Mouse (Mus musculus) thymus, postnatal 14 days (tissue): ENCODE results near the gene Phb.

Source experiments
- DNase-seq: peaks from one replicate; pipeline ENCODE4 v3.0.0; 2021

The Phb gene

DNA sequence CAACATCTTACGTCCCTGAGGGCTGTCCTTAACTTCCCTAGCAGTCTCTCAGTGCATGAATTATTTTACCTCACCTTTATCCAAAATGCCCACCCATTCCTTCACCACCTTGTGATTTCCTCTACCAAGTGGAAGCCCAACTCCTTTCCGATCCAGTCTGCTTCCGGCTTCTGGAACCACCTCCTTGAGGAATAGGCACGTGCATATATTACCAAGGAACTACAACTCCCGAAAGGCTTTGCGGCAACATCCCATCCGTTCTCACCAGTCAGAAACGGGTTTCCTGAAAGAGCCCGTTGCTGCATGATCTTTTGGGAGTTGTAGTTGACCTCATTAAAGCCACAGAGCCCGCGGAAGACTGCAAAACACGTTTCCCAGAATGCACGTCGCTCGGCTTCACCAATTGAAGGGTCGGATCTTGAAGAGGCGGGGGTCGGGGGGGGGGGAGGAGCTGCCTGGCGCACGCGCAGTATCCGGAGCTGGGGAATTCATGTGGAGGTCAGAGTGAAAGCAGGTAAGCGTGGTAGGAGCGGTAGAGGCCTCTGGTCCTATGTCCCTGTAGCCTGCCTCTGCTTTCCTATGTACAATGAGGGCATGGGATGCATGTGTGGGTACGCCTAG is at the start of gene Phb:
Gene Phb (plus strand): TSS at position 429 of the 621 bp plus-strand sequence.
- DNase-seq: peak; percentile 91

DNA sequence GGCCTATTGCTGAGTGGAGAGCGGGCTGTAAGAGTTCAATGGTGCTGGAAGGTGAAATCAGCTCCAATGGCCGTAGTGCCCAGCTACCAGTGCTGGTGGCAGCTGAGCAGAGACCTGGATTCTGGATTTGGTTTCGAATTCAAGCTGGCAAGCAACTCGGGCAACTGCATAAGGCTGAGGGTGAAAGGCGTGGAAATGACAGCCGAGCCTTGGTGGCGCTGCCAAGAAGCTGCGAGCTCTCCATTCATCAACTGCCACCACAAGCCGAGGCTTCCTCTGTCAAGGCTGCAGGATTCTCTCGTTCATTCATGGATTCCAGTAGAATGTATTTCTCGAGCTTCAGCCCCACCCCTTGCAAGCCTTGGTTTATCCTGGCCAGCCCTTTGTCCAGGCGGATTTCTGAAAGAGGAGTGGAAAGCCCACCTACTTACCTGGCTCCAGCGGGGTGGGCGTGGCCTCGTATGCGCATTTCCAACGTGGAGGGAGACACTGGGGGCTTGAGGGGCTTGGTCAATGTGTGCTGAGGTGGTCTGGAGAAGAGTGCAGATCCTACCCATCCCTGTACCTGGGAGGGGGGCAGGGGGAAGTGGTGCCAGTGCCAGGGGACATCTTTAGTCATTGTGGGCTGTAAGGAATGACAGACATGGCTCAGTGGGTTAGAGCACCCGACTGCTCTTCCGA is 48.8 kb upstream of the Phb start:
- DNase-seq: no peak

DNA sequence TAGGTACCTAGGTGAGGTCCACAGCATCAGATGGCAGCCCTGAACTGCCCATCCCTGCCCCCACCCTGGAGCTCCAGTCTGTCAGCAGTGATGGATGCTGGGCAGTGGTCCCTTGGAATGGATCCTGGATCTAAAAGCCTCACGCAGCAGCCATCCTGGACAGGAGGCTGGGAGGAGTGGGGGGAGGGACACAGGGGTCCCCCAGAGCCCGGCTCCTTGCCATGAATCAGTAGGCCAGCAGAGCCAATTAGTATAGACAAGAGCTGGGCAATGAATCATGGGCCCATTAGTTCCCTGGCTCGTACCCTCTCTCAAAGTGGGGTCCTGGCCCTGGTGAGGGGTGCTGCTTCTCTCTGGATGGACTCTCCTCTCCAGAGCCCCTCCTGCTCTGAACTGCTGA is 47.7 kb upstream of the Phb start:
- no peak for DNase-seq

DNA sequence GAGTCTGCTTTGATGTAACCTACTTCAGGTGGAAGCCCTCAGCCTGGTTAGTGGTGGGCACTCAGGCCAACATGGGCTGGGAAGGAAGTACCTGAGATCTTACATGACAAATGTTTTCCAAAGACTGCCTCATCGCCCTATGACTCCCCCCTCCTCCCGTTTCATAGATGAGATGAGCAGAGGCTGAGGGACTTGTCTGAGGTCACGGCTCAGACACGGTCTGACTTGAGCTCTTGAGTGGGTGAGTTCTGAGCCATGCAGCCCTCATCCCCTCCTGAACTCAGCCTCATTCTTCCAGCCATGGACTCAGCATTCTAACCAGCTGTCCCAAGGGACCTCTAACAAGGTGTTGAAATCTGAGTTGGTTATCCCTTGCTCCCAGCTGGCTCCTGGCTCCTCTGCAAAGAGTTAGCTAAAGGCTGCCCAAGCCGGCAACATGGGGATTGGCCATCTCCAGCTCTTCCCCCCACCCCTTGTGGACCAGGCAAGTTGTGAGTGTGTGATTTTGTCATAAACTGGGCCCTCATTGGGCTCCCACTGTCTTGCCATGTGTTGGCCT is 46.8 kb upstream of the Phb start:
- no peak for DNase-seq

DNA sequence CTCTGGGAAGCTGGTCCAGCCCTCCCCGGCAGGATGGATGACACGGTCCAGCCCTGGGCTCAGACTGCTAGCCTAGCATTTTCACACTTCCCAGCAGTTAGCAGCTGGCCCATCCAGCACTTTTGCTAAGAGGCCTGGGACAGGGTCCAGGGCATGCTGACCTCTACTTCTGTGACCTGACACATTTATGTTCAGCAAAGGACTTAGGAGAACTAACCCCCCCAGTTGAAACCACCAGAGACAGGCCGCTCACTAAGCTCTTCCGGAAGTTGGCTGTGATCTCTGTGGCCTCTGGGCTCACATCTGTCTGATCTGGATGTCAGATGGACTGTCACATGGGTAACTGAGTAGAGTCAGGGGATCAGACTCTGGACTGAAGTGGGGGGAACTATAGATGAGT is 45.7 kb upstream of the Phb start:
- DNase-seq: no peak

DNA sequence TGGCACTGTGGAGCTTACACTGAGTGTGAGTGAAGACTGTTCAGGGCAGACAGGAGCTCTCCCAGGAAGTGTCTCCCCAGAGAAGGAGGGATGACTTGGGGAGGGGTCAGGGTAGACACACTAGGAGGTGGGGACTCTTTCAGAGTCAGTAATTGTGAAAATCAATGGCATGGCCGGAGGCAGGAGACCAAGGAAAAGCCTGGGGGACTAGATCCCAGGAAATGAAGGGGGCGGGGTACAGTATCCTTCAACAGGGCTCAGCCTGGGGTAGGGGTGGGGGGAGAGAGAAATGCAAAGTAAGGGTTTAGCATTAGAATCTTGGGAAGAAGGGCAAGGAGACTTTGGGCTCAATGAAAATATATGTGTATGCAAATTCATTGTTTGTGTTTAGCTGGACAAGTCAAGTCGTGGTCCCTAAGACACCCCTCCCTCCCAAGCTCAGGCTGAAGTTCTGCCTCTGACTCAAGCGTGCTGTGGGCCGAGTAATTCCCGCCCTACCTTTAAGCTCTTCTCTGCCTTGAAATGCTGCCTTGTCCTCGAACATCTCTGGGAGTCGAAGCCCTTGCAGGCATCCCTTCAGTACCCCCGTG is 45.1 kb upstream of the Phb start:
- DNase-seq: no peak

DNA sequence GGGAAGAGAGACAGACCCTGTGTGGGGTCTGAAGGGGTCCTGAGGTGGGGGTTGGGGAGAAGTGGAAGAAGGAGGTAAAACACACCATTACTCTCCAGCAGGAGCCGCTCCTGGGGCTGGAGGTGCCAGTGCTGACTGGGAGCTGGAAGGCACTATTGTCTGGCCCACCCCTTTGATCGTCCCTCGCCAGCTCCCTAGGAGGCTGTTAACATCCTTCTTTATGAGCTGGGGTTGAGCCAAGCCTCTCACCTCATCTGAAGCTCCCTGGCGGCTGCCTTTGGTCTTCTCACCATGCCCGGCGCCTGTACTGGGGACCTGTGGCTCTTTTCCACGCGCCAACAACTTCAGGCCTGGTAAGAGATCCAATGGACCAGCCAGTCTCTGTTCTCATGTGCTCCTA is 44.3 kb upstream of the Phb start:
- no peak for DNase-seq

DNA sequence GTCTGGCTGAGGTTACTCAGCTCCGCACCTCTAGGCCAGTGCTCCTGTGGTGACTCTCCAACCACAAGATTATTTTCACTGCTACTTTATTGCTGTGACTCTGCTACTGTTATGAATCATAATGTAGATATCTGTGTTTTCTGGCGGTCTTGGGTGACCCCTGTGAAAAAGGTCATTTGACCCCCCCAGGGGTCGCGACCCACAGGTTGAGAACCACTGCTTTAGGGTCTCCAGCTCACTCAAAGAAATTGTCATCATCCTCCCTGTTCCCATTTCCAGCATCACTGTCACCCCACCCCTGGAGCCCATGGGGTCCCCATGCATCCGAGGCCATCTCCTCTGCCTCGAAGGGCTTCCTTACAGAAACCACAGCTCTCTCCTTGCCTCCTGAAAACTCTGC is 36.2 kb upstream of the Phb start:
- DNase-seq: no peak

DNA sequence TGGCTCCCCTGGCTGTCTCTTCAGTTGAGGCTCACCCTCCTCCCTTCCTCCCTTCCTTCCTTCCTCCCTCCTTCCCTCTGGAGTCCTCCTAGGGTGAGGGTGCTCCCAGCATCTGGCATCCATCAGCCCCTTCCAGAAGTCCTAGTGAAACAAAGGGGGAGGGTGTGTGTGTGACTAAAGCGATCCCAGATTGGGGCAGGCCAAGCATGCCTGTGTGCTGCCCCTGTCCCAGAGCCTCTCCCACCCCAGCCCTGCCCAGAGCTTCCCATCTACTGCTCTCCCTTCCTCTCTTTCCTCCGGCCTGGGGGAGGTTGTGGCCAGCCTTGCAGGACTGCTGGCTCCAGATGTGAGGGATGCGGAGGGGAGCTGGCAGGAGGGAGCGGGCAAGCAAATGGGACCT is 35.5 kb upstream of the Phb start:
- no peak for DNase-seq

DNA sequence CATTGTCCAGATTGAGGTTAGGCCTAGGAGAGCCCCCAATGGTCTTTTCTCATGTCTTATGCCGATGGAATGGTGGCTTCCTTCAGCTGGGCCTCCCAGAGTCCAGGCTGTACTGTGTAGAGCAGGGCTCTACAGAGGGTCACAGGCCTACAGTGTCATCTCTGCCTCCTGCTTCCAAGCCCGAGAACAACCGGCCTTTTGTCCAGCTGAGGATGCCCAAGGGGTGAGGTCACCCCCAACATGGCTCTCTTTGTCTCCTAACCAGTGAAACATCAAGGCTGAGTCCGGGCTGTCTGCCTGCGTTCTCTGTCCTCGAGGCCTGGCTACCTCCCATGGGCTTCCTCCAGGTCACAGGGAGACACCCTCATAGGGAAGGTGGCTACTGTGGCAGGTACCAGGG is 34.3 kb upstream of the Phb start:
- no peak for DNase-seq

DNA sequence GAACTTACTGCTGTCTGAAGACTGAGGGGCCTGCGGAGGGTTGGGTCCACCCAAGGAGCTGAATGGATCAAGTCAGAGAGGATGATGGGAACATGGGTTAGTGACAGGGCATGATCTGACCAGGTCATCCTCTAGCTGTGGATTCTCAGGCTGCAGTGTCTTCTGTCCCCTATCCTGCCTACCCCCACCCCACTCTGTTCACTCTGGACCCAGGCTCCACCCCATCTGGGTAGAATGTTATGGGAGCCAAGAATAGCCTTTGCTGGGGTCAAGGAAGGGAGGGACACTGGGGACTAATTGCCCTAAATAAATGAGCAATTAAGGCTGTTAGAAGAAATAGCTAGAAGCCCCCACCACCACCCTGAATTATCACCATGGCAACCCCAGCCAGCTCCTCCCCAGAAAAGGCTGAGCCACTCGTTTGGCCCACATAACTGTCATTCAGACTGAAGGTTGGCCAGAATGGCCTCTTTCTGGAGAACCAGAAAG is 33.2 kb upstream of the Phb start:
- no peak for DNase-seq

DNA sequence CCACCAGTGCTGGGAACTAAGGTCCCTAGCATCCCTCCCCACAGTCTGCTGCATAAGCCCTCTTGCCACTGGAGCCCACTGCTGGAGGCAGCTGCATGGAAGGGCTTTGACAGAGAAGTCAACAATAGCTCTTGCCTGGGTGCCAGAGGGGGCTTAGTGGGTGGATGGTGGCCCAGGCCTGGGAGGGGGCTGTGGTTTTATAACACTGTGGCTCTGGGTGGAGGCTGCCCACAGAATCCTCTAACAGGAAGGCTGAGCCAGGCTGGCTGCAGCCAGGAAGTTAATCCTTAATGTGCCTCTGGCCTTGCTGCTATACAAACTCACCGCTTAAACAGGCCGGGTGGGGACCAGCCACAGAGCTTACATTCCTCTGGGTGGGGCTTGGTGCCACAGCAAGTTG is 31.7 kb upstream of the Phb start:
- no peak for DNase-seq

DNA sequence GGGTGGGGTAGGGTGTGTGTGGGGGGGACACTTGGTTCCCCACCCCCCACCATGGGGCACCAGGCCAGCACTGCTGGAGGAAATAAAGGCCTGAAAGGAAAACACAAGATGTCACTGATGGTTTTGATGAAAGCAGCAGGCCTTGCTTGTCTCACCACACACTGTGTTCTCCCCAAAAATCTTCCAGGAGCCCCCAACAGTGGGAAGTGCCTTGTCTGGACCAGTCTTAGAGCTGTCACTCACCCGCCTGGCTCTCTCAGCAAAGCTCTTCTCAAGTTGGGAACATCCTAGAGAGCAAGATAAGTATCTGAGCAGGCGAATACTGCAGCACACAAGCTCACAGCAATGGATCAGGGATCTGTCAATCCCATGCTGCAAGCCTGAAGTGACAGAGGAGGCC is 26.0 kb upstream of the Phb start:
- no peak for DNase-seq

DNA sequence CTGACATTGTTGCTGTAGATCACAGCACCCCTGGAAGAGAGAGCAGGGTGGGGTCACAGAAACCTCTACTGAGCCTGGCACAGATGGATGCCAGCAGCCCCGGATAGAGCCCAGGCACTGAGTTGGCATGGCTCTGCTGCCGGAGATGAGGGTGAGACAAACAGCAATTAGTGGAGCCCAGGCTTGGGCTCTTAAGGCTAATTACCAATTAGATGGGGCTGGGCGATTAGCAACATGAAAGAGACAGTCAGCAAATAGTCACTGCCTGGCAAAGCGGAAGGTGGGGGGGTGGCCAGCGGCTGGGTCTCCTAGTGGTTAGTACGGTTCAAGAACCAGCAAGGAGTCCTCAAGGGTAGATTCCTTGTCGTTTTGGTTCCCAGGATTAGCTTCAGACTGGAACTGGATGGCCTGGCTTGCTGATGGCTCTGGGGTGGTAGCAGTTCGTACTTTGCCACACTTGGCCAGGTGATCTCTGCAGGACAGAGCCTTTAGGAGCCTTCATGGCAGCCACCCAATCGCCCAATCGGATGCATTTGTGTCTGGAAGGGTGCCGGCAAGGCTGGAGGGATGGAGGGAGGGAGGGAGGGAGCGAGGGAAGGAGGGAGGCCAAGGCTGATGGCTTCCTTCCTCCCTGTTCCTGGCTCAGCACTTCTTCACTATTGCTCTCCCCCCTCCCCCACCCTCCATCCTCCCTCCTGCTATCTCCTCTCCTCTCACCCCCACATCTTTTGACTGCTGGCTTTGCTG is 24.1 kb upstream of the Phb start:
- no peak for DNase-seq

DNA sequence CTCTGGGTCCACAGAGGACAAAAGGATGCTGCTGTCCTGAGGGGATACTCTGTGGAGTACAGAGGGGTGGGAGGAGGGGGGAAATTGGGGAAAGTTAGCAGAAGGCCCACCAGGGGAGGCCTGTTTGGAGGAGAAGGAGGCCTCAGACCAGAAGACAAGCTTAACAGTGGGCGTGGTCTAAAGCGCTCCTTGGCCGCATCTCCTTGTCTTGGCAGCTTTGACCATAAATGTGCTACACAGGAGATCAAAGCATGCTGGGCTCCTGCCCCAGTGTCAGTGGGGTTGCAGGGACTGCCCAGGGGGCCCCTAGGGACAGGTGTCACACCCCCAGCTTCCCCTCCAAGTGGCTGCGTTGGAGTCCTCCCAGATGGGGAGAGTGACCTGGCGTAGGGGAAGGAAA is 22.9 kb upstream of the Phb start:
- no peak for DNase-seq

DNA sequence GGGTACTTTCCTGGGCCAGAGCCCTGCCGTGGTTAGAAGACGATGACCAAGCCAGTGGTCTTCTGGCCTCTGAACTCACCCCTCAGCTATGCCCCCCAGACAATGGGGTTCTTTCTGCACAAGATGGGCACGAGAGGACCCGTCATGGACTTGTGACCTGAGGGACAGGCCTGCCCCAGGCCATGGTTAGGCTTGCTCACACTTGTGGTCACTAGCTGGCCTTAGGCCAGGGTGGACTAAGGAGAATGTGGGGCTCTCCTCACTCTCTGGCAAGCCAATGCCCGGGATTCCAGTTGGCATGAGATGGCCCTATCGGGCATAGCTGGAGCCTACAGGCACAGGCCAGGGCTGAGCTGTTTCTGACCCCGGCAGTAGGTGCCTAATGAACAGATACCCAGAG is 22.4 kb upstream of the Phb start:
- no peak for DNase-seq

DNA sequence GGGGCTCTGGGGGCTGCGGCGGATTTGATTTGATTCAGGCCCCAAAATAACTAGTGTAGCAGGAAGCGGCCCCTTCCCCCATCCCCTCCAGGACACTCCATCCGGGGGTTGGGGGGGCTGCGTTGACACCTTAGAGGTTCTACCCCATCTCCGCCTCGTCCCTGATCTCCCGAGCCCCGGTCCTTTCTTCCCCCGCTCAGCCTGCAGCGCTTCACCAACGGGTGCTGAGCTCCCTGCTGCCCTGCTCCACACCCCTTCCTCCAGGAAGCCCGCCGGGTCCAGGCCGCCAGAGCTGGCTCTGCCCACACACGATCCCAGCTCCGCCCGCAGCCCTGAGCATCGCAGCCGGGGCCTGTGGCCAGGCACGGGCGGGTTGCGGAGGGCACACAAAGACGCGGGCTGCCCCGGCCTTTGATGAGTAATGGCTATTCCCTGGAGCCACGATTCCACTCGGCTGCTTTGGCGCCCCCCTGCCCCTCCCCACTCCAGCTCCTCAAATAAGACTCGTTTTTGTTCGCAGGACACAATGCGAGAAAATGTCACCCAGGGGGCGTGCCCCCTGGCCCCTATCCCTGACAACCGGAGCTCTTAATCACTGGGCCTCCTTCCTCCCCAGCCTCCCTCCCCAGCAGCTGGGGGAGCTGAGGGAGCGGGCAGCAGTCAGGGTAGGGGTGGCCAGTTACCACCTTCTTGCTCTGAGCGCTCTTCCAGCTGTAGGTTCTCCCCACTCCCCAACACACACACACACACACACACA is 21.2 kb upstream of the Phb start:
- DNase-seq: no peak

DNA sequence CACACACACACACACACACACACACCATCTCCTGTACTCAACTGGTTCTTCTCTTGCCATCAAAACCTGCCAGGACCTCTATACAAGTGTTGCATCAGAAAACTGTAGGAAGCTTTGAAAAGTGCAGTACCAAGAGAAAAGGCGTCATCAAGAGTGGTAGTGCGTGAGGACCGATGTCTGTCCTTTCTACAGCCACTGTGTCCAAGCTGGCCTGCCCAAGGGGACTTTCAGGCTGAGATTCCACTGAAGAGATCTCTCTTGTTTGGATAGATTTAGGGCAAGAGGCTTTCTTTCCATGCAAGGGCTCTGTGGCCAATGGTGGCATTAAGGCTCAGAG is 20.6 kb upstream of the Phb start:
- DNase-seq: no peak

DNA sequence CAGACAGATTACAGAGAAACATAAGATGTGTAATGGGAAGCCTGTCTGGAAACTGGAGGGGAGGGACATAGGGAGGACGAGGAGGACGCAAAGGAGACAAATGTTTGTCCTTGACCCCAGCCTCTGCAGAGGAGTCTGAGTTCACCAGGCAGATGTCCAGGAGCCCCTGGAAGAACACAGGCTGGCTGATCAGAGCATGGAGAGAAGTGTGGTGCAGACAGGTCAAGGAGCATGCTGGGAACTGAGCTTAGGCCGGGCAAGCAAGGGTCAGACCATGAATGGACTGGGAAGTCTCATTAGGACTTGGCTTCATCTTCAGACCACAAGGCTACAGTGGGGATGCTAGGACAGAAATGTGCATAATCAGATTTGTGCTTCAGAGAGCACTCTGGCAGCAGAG is 19.0 kb upstream of the Phb start:
- DNase-seq: no peak

DNA sequence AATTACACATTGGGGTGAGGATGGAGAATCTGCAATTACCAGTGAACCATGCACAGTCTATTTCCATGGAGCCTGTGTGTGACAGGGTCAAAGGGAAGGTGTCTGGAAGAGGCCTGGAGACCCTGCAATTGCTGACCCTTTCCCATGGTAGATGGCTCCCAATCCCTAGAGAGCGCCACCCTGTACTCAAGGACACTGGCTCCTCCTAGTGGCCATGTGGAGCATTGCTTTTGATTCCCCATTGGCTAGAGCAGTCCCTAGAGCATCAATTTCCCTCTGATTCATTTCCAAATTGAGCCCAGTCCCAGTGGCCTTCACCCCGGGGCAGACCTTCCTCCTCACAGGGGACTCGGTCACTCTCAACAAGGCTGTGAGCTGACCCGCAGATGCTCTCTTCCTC is 17.9 kb upstream of the Phb start:
- DNase-seq: peak; percentile 74

DNA sequence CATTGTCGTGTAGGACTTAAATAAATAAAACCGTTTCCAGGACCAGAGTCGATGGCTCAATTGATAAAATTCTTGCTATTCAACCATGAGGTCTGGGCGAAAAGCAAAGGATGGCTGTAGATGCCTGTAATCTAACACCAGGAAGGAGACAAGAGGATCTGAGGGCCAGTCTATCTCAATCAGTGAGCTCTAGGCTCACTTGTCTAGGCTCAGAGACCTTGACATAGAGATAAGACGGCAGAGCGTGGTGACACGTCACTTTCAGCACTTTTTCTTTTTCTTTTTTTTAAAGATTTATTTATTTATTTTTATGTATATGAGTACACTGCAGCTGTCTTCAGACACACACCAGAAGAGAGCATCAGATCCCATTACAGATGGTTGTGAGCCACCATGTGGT is 17.2 kb upstream of the Phb start:
- no peak for DNase-seq

DNA sequence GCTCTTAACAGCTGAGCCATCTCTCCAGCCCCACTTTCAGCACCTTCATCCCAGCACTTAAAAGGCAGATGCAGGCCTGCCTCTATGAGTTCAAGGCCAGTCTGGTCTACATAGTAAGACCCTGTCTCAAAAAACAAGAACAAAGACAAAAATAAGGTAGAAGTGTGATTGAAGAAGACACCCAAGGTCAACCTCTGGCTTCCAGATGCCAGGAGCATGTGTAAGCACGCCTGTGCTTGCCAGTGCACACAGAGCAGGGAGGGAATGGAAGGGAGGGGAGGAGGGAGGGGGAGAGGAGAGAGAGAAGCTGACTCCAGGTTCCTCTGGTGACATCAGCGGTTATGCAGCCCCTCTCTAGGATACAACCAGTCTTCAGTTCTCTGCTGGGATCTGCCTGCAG is 16.8 kb upstream of the Phb start:
- DNase-seq: no peak

DNA sequence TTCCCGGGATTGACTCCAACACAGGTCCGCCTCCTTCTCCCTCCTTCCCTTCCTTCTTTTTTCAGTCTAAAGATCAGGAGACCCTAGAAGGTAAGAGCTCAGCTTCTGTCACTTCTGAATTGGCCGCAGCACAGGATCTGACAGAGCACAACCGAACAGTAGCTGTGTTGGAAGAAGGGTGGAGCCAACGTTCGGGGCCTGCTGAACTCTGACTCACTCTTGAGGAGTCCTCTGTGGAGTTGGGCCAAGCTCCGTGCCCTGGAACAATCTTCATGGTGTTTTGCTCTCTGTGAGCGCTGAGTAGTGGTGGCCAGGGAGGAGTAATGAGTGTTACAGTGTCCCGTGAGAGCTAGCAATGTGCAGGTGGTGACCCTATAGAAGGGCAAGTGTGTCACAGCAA is 15.8 kb upstream of the Phb start:
- no peak for DNase-seq
